ENCODE assay signal across 32 mouse cellular contexts in the genomic region with DNA sequence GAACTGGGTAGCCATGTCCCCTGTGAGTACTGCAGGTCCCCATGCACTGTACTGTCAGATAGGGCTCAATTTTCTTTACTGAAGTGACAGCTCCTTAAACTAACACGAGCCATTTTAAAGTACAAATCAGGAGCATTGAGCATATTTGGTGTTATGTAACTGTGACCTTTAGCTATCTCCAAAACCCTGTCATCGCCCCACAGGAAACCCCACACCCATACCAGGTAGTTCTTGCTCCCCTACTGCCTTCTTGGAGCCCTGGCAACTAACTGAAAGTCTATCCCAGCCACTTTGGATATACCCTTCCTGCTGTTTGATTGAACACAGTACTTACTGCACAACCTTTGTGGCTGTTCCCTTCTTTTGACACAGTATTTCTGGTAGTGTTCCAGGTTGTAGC. TPM values are rescaled to one million over a fixed set of nuclear protein-coding genes. Genes with fewer than 3 reads are reported as not detected.
A peak's percentile ranks its signal among the peaks of the same experiment; 100 is the strongest.
DNase-seq lines count a peak whose midpoint lies in the region; ATAC-seq and TF ChIP-seq lines count a peak whose summit lies in the region.
"Had no signal": no experiment of that assay in that cellular context is flagged by ENCODE, and none has a peak within 500 bp of the region (broad histone marks: within the 10 kb centered on the region; RNA-seq: fewer than 3 reads in every experiment).

No protein-coding gene starts in this region.

- no peak overlapping the region for H3K4me2 ChIP-seq in liver, embryonic 15.5 days
- H3K4me2 ChIP-seq: forebrain, embryonic 13.5 days; heart, embryonic 11.5 days; hindbrain, embryonic 14.5 days; kidney, embryonic 15.5 days; limb, embryonic 12.5 days; midbrain, embryonic 13.5 days; neural tube, embryonic 15.5 days had no signal

- 29% methylated on average over 2 of the region's 2 CpGs for WGBS in cerebellum, adult 2 months
- 57% methylated on average over 2 of the region's 2 CpGs for WGBS in liver, embryonic 15.5 days (ENCODE audit: insufficient replicate concordance)
- WGBS in embryonic facial prominence, embryonic 10.5 days = 91% methylated on average over 2 of the region's 2 CpGs

- no peak for DNase-seq in cerebellum, adult 2 months
- DNase-seq in cerebellum, adult 11 months = no peak
- DNase-seq in left cerebral cortex, adult 2 months (ENCODE audit: extremely low spot score in 1 of 2, low spot score in 2 of 2) = no peak
- no peak for DNase-seq in left cerebral cortex, adult 8-10 months (ENCODE audit: low spot score in 2 of 2)
- DNase-seq in CD4-positive, CD25-positive, alpha-beta regulatory T cell, adult 2 months (ENCODE audit: low read depth, low spot score) = peak; percentile 40
- no peak for DNase-seq in urinary bladder, adult 2 months (ENCODE audit: low spot score)
- no peak for DNase-seq in embryonic facial prominence, embryonic 10.5 days (ENCODE audit: low spot score)
- DNase-seq: adrenal gland, postnatal 25 days; cerebellum, postnatal 14 days; gastrocnemius, postnatal 25 days; heart, adult 11 months; heart, postnatal 4 days; kidney, adult 18-20 months; kidney, postnatal 36 days; lung, adult 18-20 months; lung, postnatal 4 days; retina, postnatal 1 day; right cerebral cortex, postnatal 14 days; spleen, adult 18-20 months; thymus, postnatal 14 days had no signal

- no peaks in the 10 kb centered on the region for H3K27me3 ChIP-seq in cerebellum, adult 2 months (ENCODE audit: control insufficient read depth, insufficient read depth, low read length)
- H3K27me3 ChIP-seq in liver, embryonic 15.5 days = no peaks in the 10 kb centered on the region
- no peaks in the 10 kb centered on the region for H3K27me3 ChIP-seq in embryonic facial prominence, embryonic 10.5 days (replicated peaks; ENCODE audit: low read depth, poor library complexity, severe bottlenecking)
- H3K27me3 ChIP-seq: forebrain, embryonic 13.5 days; kidney, embryonic 15.5 days; limb, embryonic 12.5 days; megakaryocyte, embryonic 14.5 days; midbrain, embryonic 13.5 days; neural tube, embryonic 15.5 days; Patski had no signal

- TF ChIP-seq POLR2A in cerebellum, adult 2 months (IDR thresholded peaks at IDR 0.05; ENCODE audit: borderline replicate concordance, insufficient read depth, low read length) = no peak

- peaks cover 14% of the 10 kb centered on the region for H3K4me1 ChIP-seq in cerebellum, adult 2 months (ENCODE audit: control insufficient read depth, insufficient read depth, low read length)
- peaks cover 49% of the 10 kb centered on the region for H3K4me1 ChIP-seq in liver, embryonic 15.5 days (replicated peaks)
- H3K4me1 ChIP-seq in embryonic facial prominence, embryonic 10.5 days = no peaks in the 10 kb centered on the region; the same call in 1 of the 2 replicates
- H3K4me1 ChIP-seq: forebrain, embryonic 13.5 days; kidney, embryonic 15.5 days; limb, embryonic 12.5 days; midbrain, embryonic 13.5 days had no signal

- TF ChIP-seq CTCF in cerebellum, adult 2 months (IDR thresholded peaks at IDR 0.05; ENCODE audit: borderline replicate concordance, insufficient read depth, low read depth, low read length) = no peak
- no peak for TF ChIP-seq CTCF in left cerebral cortex, adult 2 months (IDR thresholded peaks at IDR 0.05)

- H3K36me3 ChIP-seq in liver, embryonic 15.5 days (replicated peaks) = peaks cover 44% of the 10 kb centered on the region
- H3K36me3 ChIP-seq in embryonic facial prominence, embryonic 10.5 days (replicated peaks) = peaks cover 61% of the 10 kb centered on the region

- H3K27ac ChIP-seq in cerebellum, adult 2 months (ENCODE audit: insufficient read depth, low read length) = 0 out of 2 replicates have a peak overlapping the region, but pooled peaks have one; percentile 34
- peak overlapping the region; percentile 28; the same call in 1 of the 2 replicates for H3K27ac ChIP-seq in left cerebral cortex, adult 2 months
- H3K27ac ChIP-seq in liver, embryonic 15.5 days (replicated peaks) = 0 out of 2 replicates have a peak overlapping the region, but pooled peaks have one; percentile 16
- no peak overlapping the region for H3K27ac ChIP-seq in embryonic facial prominence, embryonic 10.5 days (replicated peaks)
- H3K27ac ChIP-seq: forebrain, embryonic 13.5 days; hindbrain, embryonic 14.5 days; kidney, embryonic 15.5 days; limb, embryonic 12.5 days; midbrain, embryonic 13.5 days; neural tube, embryonic 15.5 days had no signal

- no peaks in the 10 kb centered on the region for H3K9me3 ChIP-seq in liver, embryonic 15.5 days (replicated peaks)
- no peaks in the 10 kb centered on the region for H3K9me3 ChIP-seq in embryonic facial prominence, embryonic 10.5 days
- H3K9me3 ChIP-seq: forebrain, embryonic 13.5 days; kidney, embryonic 15.5 days; limb, embryonic 12.5 days; megakaryocyte, embryonic 14.5 days; midbrain, embryonic 13.5 days; neural tube, embryonic 15.5 days had no signal

- no peak overlapping the region for H3K4me3 ChIP-seq in cerebellum, adult 2 months (replicated peaks; ENCODE audit: insufficient read depth, low read depth, low read length)
- no peak overlapping the region for H3K4me3 ChIP-seq in left cerebral cortex, adult 2 months
- no peak overlapping the region for H3K4me3 ChIP-seq in liver, embryonic 15.5 days (replicated peaks)
- H3K4me3 ChIP-seq in embryonic facial prominence, embryonic 10.5 days = no peak overlapping the region
- H3K4me3 ChIP-seq: forebrain, embryonic 13.5 days; kidney, embryonic 15.5 days; limb, embryonic 12.5 days; megakaryocyte, embryonic 14.5 days; midbrain, embryonic 13.5 days; neural tube, embryonic 15.5 days had no signal

- intact Hi-C loops in left cerebral cortex, adult 2 months (cut with DNase I) = no loop called here

- no peak for ATAC-seq in liver, embryonic 15.5 days (ENCODE audit: insufficient read depth)
- ATAC-seq: forebrain, embryonic 13.5 days; inflammation-experienced regulatory T-cells, adult 6 months; lung, postnatal 0 days; midbrain, embryonic 13.5 days; Patski had no signal

- H3K9ac ChIP-seq in liver, embryonic 15.5 days = no peak overlapping the region
- H3K9ac ChIP-seq: forebrain, embryonic 13.5 days; hindbrain, embryonic 14.5 days; kidney, embryonic 15.5 days; limb, embryonic 12.5 days; midbrain, embryonic 13.5 days; neural tube, embryonic 15.5 days had no signal

RNA-seq across cellular contexts. Expression of a gene that starts 20.4 kb away (rescaled TPM):
- 51.0 and 57.1 TPM in 2 replicates for polyA plus RNA-seq in cerebellum, adult 2 months (2012; rRNA removed)
- total RNA-seq in left cerebral cortex, adult 2 months (2021) = 10 to 100 TPM; 78.2 to 79.5 TPM
- 10 to 100 TPM; 76.4 to 91.3 (median 83.1) TPM for total RNA-seq in left cerebral cortex, adult 8-10 months (2022)
- polyA plus RNA-seq in liver, embryonic 15.5 days (2015; fragmentation: Nextera tagmentation; extraction: Ambion mirVana) = 18.2 and 23.1 TPM in 2 replicates
- polyA plus RNA-seq in urinary bladder, adult 2 months (2012; rRNA removed) = 36.1 and 50.3 TPM in 2 replicates
- 73.1 and 84.1 TPM in 2 replicates for polyA plus RNA-seq in embryonic facial prominence, embryonic 10.5 days (2016; fragmentation: Nextera tagmentation; extraction: Ambion mirVana)

RNA-seq across cellular contexts. Expression of a gene that starts 25.5 kb away (rescaled TPM):
- 53.1 and 53.4 TPM in 2 replicates for polyA plus RNA-seq in cerebellum, adult 2 months (2012; rRNA removed)
- total RNA-seq in left cerebral cortex, adult 2 months (2021) = 10 to 100 TPM; 52.3 to 53.2 TPM
- 10 to 100 TPM; 52.8 to 64.0 (median 54.5) TPM for total RNA-seq in left cerebral cortex, adult 8-10 months (2022)
- polyA plus RNA-seq in liver, embryonic 15.5 days (2015; fragmentation: Nextera tagmentation; extraction: Ambion mirVana) = 18.4 and 18.9 TPM in 2 replicates
- 30.5 and 32.5 TPM in 2 replicates for polyA plus RNA-seq in urinary bladder, adult 2 months (2012; rRNA removed)
- 32.0 and 32.7 TPM in 2 replicates for polyA plus RNA-seq in embryonic facial prominence, embryonic 10.5 days (2016; fragmentation: Nextera tagmentation; extraction: Ambion mirVana)

RNA-seq across cellular contexts. Expression of a gene that starts 25.6 kb away (rescaled TPM):
- polyA plus RNA-seq in cerebellum, adult 2 months (2012; rRNA removed) = 30.9 and 31.3 TPM in 2 replicates
- 10 to 100 TPM; 21.7 to 22.2 TPM for total RNA-seq in left cerebral cortex, adult 2 months (2021)
- 10 to 100 TPM; 20.7 to 25.4 (median 22.7) TPM for total RNA-seq in left cerebral cortex, adult 8-10 months (2022)
- 10.9 and 12.7 TPM in 2 replicates for polyA plus RNA-seq in liver, embryonic 15.5 days (2015; fragmentation: Nextera tagmentation; extraction: Ambion mirVana)
- polyA plus RNA-seq in urinary bladder, adult 2 months (2012; rRNA removed) = 29.9 and 33.8 TPM in 2 replicates
- polyA plus RNA-seq in embryonic facial prominence, embryonic 10.5 days (2016; fragmentation: Nextera tagmentation; extraction: Ambion mirVana) = 19.0 and 21.2 TPM in 2 replicates

RNA-seq across cellular contexts. Expression of a gene that starts 41.1 kb away (rescaled TPM):
- polyA plus RNA-seq in cerebellum, adult 2 months (2012; rRNA removed) = 0.28 and 0.29 TPM in 2 replicates
- under 1 TPM in 1 of 2 experiments, not detected in 1; 0.29 TPM for total RNA-seq in left cerebral cortex, adult 2 months (2021)
- total RNA-seq in left cerebral cortex, adult 8-10 months (2022) = under 1 TPM in 3 of 4 experiments, not detected in 1; 0.27 to 0.68 (median 0.41) TPM
- polyA plus RNA-seq in liver, embryonic 15.5 days (2015; fragmentation: Nextera tagmentation; extraction: Ambion mirVana) = 9.5 and 10.5 TPM in 2 replicates
- 5.5 and 5.7 TPM in 2 replicates for polyA plus RNA-seq in urinary bladder, adult 2 months (2012; rRNA removed)
- polyA plus RNA-seq in embryonic facial prominence, embryonic 10.5 days (2016; fragmentation: Nextera tagmentation; extraction: Ambion mirVana) = 4.7 and 4.9 TPM in 2 replicates
- polyA plus RNA-seq: Patski had no signal

RNA-seq across cellular contexts. Expression of a gene that starts 48.9 kb away (rescaled TPM):
- 88.8 and 96.7 TPM in 2 replicates for polyA plus RNA-seq in cerebellum, adult 2 months (2012; rRNA removed)
- 100 to 1,000 TPM; 117 to 124 TPM for total RNA-seq in left cerebral cortex, adult 2 months (2021)
- total RNA-seq in left cerebral cortex, adult 8-10 months (2022) = 100 to 1,000 TPM in 2 of 4 experiments, 10 to 100 TPM in 2; 96.5 to 103 (median 99.6) TPM
- 22.5 and 24.5 TPM in 2 replicates for polyA plus RNA-seq in liver, embryonic 15.5 days (2015; fragmentation: Nextera tagmentation; extraction: Ambion mirVana)
- 56.6 and 63.0 TPM in 2 replicates for polyA plus RNA-seq in urinary bladder, adult 2 months (2012; rRNA removed)
- 157 and 165 TPM in 2 replicates for polyA plus RNA-seq in embryonic facial prominence, embryonic 10.5 days (2016; fragmentation: Nextera tagmentation; extraction: Ambion mirVana)
